Mouse (Mus musculus) left cerebral cortex, postnatal 4 days (tissue): ENCODE data around the gene BC004004. TPM values are rescaled to one million over a fixed set of nuclear protein-coding genes. Genes with fewer than 3 reads are reported as not detected.

ENCODE experiments used
- DNase-seq: peaks from one replicate; pipeline ENCODE4 v3.0.0-alpha.2; 2022
- intact Hi-C: fragments of 180-260 bp; cut with DNase I; formaldehyde crosslinking; loops from one replicate; pipeline ENCODE4 v1.15.1; 2025
- total RNA-seq, 2 experiments: library from RNA; stranded (reverse); gene quantifications; 2 replicates each; pipeline ENCODE4 v1.2.3; 2021

Gene BC004004
- total RNA-seq, 2 experiments from 2014 or later = 102 to 107 TPM

- intact Hi-C loops = no loop called here
- no peak for DNase-seq
Measured at GRCm38 (mm10) chr17:29318731-29319250, 50.2 kb downstream of the BC004004 start.

GRCm38 (mm10) chr17:29319476-29319875 is 50.9 kb downstream of the BC004004 start:
- intact Hi-C loops = no loop called here

GRCm38 (mm10) chr17:29319881-29320639 is 51.5 kb downstream of the BC004004 start:
- no peak for DNase-seq
- intact Hi-C loops = no loop called here

More at GRCm38 (mm10) chr17:29319476-29319875, 50.9 kb downstream of the BC004004 start:
- DNase-seq = no peak

- DNase-seq = no peak
- intact Hi-C loops = no loop called here
Measured at GRCm38 (mm10) chr17:29321765-29322602, 53.4 kb downstream of the BC004004 start.

- intact Hi-C loops = no loop called here
- DNase-seq = no peak
Measured at GRCm38 (mm10) chr17:29322603-29322962, 54.0 kb downstream of the BC004004 start.

- DNase-seq = no peak
- intact Hi-C loops = no loop called here
Measured at GRCm38 (mm10) chr17:29323625-29324024, 55.0 kb downstream of the BC004004 start.

- intact Hi-C loops = no loop called here
Measured at GRCm38 (mm10) chr17:29325831-29326230, 57.2 kb downstream of the BC004004 start.

GRCm38 (mm10) chr17:29326531-29327529 is 58.2 kb downstream of the BC004004 start:
- DNase-seq = peak; percentile 40
- intact Hi-C loops = no loop called here

More at GRCm38 (mm10) chr17:29325831-29326230, 57.2 kb downstream of the BC004004 start:
- no peak for DNase-seq

GRCm38 (mm10) chr17:29327691-29328090 is 59.1 kb downstream of the BC004004 start:
- DNase-seq = no peak
- intact Hi-C loops = no loop called here

GRCm38 (mm10) chr17:29330221-29330620 is 61.6 kb downstream of the BC004004 start:
- intact Hi-C loops = no loop called here
- no peak for DNase-seq

GRCm38 (mm10) chr17:29330671-29331410 is 62.3 kb downstream of the BC004004 start:
- peak; percentile 81 for DNase-seq
- intact Hi-C loops = no loop called here

GRCm38 (mm10) chr17:29332186-29332685 is 63.6 kb downstream of the BC004004 start:
- intact Hi-C loops = no loop called here
- no peak for DNase-seq

GRCm38 (mm10) chr17:29336266-29336990 is 67.8 kb downstream of the BC004004 start:
- DNase-seq = no peak
- intact Hi-C loops = no loop called here

- DNase-seq = peak; percentile 76
- intact Hi-C loops = no loop called here
Measured at GRCm38 (mm10) chr17:29337979-29338823, 69.6 kb downstream of the BC004004 start.

GRCm38 (mm10) chr17:29339170-29339768 is 70.7 kb downstream of the BC004004 start:
- peak; percentile 54 for DNase-seq
- intact Hi-C loops = no loop called here

GRCm38 (mm10) chr17:29340406-29341261 is 72.0 kb downstream of the BC004004 start:
- DNase-seq = no peak
- intact Hi-C loops = no loop called here
